Mouse (Mus musculus) heart, adult 2 months (tissue): ENCODE results near the gene Lgals2.

Experiments
- CTCF ChIP-seq: fragments of 200-600 bp; IDR thresholded peaks from 2 replicates; pipeline ENCODE4 v1.8.1; 2022; ENCODE audit warnings: antibody characterized with exemption, mild to moderate bottlenecking, moderate library complexity
- EP300 ChIP-seq: fragments of 200-500 bp; IDR thresholded peaks from 2 replicates; pipeline ENCODE4 v1.6.1; 2011; ENCODE audit warnings: low read depth, low read length, control low read depth; ENCODE audit not compliant: insufficient read depth
- POLR2A ChIP-seq: fragments of 200-500 bp; IDR thresholded peaks from 2 replicates; pipeline ENCODE4 v1.6.1; 2011; ENCODE audit warnings: mild to moderate bottlenecking, low read depth, low read length, control low read depth; ENCODE audit not compliant: insufficient read depth

- no peak for TF ChIP-seq POLR2A
- TF ChIP-seq CTCF, result no peak
- TF ChIP-seq EP300, result 0 out of 2 replicates have a peak, but pooled peaks have one; percentile 14
These were observed 39.3 kb downstream of the Lgals2 start for GRCm38 (mm10) chr15:78816074-78816391.
